Mouse (Mus musculus) layer of hippocampus, adult 18-20 months (tissue): ENCODE results near the gene Paqr5. TPM values are rescaled to one million over a fixed set of nuclear protein-coding genes. Genes with fewer than 3 reads are reported as not detected.

Experiments used
- DNase-seq, 2 experiments: peaks; one replicate each; pipeline ENCODE4 v3.0.0; 2022; ENCODE audit warnings: low spot score in 2 of 2
- total RNA-seq, 2 experiments: library from RNA; stranded (reverse); gene quantifications; 2 replicates each; pipeline ENCODE4 v1.2.3; 2021

Paqr5 gene
- total RNA-seq, 2 experiments from 2014 or later = 3.3 to 4.1 TPM

DNA sequence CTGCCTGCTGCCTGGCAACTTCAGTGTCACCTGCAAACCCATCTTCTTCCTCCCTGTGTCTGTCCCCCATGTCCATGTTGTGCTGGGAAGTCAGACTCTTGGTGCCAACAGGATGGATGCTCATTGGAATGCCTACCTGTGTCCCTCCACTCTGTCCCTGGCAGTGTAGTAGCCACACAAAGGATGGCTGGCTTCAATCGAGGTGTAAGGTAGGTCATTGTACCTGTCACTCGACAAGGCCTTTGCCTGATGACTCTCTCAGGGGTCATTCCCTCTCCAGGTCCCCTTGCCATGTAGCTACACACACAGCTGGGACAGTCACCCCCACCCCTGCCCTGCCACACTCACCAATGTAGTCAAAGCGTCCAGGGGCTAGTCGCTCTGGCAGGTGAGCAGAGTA lies 65.5 kb downstream of the Paqr5 start:
- DNase-seq = no peak

DNA sequence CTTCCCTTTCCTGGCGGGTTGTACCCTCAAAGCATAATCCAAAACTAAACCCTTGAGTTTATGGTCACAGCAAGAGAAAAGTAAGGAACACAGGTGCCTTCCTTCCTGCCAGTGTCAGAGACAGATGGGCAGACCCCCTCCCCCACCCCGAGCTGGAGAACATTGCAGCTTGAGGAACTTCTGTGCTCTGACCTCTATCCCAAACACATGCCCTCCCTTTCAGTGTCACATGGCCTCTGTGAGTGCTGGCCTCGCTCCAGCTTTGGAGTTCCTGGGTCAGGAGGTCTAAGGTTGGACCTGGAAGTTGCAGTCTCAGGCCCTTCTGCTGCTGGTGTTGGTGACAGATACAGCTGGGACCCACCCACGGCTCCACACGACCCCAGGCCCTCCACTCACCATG lies 65.9 kb downstream of the Paqr5 start:
- no peak for DNase-seq

DNA sequence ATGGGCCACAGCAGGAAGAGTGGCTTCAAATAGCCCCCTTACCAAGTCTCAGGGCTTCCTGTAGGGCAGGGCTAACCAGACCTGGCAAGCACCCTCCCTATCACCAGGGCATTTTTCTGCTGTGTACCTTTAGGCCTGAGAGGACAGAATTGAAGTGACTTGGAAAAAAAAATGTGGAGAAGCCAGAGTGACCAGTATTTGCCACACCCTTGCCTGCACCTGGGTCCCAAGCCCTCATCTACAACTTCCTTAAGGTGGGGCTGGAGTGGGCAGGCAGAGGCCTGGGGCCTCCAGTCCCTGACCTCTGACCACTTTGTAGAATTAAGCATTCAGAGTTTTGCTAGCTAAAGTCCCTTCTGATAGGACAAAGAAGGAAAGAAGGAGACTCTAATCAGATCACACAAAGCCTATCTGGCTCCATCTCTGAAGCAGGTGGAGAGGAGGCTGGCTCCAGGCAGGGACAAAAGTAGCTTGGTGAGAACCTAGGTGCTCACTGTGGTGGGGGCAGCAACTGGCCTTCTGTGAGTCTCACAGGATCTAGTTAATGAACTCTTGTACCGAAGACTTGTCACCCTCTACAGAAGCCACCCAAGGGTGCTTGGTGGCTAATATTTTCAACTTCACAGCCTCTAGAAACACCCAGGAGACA lies 66.6 kb downstream of the Paqr5 start:
- DNase-seq = no peak

DNA sequence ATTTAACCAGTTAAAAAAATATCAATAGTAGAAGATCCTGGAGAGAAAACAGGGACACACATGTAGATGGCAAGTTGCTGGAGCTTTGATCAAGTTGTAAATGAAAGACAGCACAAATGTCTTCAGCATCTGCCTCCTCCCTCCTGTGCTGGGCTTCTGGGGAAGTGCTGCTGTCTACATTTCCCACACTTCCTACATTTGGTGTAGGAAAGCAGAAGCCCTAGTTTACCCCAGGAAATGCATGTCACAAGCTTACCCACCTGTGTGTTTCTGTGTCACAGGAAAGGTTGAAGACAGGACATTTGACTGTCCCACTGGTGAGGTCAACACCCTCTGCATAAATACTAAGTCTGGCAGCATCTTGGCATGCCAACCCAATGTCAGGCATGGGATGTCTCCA lies 71.9 kb downstream of the Paqr5 start:
- no peak for DNase-seq

DNA sequence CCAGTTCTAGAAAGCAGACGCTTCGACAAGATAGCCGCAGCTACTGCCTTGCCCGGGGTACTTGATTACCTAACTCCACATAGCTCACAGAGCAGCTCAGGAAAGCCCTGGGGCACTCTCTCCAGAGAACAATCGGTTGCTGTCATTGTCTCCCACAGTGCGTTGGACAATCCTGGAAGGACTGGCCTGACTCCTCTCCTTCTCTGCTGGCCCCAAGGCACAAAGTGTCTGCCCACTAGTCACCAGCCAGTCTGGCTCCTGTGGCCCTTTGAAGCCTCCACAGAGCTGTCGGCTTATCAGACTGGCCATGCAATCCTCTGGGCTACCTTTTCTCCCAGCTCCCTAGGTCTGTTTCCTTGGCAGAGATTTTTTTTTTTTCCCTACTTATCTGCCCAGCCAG lies 74.4 kb downstream of the Paqr5 start:
- DNase-seq = no peak

DNA sequence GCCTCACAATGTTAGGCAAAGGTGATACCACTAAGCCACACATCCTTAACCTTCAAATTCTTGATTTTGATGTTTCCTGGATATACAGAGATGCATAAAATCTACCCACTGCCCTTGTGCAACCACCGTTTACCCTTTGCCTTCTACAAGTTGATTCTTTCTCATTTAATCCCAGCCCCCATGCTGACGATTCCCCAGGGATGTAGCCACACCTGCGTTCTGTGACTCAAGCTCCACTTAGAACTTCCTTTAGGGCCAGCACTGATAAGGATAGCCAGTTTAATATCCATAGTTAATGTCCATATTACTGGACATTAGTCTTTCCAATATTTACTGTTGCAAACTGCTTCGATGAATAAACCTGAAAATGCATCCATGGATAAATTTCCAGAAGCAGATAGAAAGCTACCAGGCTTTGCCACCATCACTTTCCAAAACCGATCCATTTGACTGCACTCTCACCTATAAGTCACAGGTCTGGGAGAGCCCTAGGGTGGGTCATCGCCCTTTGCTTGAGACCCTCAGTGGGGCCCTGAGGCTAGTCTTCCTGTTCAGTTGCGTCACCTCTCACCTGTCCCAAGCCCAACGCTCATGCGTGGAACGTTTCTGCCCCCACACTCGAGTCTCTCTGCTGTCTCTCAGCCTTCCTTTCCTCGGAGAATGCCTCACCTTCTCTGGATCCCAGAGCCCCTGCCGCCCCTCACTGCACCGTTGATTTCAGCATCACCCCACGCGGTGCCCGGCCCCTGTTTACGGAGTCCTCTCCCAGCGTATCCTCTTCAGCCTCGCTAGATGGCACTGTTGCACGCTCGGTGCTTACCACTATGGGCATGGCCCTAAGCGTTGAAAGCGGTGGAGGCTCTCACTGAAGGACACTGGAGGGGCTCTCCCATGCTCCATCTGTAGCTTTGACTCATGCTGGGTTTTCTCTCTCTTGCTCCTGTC lies 79.0 kb downstream of the Paqr5 start:
- DNase-seq = peak; percentile 48 to 71

DNA sequence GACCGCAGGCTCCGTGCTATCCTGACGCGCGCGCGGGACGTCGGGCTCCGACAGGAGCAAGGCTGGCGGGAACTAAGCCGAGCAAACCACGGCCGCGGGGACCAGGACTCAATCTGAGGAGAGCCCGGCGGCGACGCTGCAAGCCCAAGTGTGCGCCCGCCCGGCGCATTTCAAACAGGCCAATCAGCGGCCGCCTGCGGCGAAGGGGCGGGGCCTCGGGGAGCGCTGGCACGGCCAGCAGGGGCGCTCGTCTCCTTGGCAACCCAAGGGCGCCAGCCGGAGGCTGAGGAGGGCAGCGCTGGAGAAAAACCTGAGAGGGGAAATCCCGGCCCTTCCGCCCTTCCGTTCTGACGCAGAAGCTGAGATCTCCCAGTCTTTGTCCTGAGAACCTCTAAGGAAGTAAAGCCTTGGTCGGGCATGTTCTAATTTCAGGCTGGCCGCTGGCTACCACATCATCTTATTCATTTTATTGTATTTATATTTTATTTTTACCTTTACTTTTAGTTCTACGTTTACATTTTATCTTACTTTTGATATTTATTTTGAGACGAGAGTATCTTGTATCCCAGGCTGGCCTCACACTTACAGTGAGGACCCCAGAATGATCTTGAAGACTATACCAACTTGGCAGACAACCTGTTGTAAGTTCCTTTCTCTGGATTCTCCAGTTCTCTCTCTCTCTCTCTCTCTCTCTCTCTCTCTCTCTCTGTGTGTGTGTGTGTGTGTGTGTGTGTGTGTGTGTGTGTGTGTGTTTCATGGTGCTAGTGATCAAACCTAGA lies 79.8 kb downstream of the Paqr5 start, which contains the start of gene Kif23:
Gene Kif23, minus strand, starts transcription at position 152 of the 779 bp plus-strand sequence.
- DNase-seq = peak; percentile 87 to 93

DNA sequence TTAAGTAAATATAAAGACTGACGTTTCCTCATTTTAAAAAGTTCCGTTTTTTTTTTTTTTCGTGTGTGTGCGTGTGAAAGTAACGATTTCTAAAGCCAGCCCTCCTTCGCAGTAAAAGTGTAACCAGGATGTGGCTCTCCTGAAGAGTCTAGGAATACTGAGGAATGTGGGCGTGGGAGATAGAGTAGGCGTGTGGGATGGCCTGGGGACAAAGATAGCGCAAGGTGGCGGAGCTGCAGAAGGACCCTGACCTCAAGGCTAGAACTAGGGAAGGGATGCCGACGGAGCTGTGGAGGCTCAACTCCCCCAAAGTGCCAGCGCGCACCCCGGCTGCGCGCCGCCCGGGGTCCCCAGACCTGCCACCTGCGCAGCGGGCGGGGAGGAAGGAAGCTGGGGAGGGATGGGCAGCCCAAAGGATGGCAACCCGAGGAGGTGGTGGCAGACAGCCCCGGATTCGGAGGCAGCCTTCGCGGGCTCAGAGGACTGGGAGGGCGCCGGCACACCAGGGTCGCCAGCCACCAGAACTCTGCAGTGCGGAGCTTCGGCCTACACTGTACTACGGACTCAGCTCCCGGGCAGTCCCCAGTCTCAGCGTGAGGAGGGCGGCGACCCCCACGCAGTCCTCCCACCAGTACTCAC lies 80.6 kb downstream of the Paqr5 start:
- DNase-seq = no peak

DNA sequence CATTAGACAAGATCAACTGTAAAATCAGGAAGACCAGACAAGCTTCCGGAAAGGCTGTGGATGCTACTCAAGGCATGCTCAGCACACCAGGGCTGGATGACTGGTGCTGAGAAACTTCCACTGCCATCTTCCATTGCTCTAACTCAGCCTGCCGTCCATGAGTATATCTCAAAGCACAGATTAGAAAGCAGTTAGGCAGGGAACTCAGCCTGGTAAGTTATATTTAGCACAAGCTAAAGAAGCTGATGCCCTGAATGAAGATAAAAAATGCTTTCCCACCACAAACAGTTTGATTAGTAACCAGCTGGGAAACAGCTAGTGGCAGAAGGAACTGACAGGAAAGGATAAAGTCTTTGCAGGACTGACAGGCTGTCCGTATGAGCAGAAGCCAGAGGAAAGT lies 85.6 kb downstream of the Paqr5 start:
- DNase-seq = no peak

DNA sequence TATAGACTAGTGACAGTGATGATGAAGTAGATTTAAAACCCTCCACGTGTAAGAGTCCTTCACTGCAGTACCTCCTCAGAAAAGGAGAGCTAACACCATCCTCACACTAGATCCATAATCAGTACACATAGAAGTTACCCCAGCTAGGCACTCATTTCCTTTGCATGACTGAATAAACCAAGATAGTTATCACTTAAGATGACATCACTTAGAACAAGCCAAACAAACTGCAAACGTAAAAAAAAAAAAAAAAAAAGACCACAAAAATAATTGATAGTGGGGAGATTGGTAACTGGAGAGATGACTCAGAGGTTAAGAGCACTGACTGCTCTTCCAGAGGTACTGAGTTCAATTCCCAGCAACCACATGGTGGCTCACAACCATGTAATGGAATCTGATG lies 93.3 kb downstream of the Paqr5 start:
- no peak for DNase-seq

DNA sequence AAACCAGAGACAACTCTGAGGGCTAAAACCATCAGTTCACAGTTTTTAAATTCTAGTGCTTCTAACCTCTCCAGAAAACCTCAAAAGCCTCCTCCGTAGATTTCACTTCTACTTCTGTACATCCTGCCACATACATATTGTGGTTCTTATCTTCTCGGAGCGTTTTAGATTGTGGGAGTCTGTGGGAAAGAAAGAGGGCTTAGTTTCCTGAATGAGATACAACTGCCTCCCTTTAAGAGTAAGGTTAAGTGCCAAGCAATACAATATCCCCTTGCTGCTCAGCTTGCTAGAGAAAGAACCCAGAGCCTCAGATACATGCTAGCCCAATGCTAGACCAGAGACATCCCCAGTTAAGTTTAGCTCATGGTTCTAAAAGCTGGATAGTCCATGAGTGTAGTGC lies 94.6 kb downstream of the Paqr5 start:
- DNase-seq = no peak

DNA sequence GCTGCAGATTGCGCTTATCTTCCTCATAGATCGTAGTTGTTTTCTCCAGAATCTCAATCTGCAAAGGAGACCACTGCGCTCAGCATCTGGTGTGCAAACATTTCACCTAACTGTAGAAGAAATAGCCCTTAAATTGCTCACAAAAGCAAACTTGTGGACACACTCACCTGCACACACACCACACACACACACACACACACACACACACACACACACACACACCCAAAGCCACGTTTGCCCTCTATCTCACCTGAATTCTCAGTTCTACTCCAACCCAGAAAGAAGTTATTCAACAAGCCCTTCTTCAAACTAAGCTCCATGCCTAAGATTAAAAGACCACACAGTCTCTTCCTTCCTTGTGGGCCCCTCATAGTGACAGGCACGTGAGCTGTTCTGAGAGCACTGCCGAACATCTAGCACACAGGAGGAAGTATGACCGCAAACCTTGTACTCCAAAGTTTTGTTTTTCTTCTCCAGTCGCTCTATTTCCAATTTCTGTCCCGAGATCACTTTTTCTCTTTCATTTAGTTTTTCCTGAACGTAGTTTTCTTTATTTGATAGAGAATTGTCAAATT lies 101.5 kb downstream of the Paqr5 start:
- no peak for DNase-seq

DNA sequence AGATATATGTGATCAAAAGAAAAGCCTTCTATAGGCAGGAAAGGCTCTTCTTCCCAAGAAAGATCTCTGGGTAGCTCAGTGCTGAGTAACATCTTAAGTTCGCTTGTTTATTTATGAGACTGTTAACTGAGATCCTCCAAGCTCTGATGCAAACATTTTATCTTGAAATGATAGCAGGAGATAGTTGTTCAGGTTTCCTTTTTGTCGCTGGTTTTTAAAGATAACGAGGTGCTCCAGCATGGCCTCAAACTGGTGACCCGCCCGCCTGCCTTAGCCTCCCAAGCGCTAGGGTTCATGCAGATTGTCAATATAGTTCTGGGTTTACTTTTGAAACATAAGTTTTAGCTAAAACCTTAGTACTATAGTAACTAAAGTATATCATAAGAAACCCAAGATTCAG lies 106.3 kb downstream of the Paqr5 start:
- DNase-seq = no peak

DNA sequence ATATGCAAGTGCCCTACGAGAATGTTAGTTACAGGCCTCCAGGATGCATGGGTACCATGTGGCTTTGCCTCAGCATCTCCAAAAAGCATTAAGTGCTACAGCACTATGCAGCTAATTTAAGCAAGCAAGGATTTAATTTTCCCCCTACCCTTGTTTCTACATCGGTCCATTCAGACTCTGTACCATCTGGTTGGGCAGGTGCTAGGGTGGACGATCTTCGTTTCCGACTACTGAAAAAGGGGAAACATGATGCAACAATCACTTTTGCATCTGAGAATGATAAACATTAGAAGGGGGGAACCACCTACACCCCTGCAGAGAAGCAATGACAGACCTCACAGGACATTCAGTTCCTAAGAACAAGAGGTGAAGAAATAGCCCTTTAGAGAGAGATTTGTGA lies 107.2 kb downstream of the Paqr5 start:
- no peak for DNase-seq

DNA sequence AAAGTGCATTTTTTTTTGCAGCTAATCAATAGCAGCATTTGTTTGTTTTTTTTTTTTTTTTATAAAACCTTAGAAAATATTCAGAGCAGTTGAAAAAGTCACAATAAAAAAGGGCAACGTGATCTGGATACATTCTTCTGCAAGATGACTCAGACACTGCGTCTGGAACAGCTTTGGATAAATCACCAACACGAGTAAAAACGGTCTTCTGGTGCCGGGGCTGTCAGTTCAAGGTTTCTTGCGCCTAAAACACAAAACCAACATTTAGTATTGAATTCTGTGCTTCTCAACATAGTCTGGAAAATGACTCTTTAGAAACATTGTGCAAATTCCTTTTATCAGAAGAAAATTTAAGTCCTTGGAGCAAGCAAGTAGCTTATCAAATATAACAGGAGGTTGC lies 109.2 kb downstream of the Paqr5 start:
- DNase-seq = no peak

DNA sequence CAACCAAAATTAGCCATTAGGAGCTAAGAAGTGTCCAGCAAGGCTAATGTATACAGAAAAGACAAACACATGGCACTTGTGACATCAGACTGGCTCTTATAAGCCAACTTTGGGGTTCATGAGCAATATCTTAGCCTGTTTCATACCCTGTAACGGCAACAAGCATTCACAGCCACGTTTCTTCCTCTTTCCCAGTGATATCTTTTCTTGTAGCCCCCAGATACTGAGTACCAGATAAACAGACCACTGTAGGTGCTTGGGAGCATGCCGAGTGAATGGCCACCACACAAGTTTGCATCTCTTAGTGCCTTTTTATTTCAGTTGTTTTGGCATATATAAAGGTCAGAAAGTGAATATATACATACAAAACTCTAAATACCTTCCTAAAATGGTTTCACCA lies 109.7 kb downstream of the Paqr5 start:
- no peak for DNase-seq

DNA sequence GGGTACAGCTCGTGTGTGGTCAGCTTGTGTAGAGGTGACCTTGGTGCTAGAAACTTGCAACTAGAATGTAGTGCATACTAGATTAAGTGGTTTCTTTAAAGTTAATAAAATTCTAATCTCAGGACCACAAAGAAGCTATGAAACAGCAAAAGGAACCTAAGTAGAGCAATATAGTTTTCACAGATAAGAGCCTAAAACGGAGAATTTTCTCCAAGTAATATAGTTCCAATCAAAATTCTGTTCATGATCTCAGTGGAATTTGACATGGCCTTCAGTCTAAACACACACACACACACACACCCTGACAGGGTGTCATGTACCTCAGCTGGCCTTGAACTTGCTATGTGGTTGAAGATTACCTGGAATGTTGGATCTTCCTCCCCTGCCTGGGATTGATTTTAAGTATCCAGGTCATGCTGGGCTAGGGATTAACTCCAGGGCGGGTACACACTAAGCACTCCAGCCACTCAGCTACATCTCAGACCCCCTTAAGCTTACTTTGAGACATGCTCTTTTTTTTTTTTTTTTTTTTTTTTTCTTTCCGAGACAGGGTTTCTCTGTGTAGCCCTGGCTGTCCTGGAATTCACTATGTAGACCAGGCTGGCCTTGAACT lies 111.2 kb downstream of the Paqr5 start:
- DNase-seq = no peak

DNA sequence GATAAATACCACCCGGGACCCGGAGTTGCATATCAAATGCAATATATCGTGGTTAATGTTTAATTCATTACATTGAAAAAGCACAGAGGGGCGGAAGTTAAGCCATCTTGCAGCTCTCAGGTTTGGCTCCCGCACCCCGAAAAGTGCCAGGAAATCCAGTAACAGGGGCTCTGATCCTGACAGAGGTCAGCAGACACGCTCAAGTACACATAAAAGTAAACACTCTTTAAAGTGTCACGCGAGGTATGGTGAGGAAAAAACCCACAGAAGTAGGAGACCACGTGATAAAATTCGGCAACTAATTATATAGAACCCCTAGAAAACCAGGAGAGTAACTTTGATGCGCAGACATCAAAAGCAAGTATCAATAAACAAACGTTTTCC lies 111.7 kb downstream of the Paqr5 start:
- no peak for DNase-seq

DNA sequence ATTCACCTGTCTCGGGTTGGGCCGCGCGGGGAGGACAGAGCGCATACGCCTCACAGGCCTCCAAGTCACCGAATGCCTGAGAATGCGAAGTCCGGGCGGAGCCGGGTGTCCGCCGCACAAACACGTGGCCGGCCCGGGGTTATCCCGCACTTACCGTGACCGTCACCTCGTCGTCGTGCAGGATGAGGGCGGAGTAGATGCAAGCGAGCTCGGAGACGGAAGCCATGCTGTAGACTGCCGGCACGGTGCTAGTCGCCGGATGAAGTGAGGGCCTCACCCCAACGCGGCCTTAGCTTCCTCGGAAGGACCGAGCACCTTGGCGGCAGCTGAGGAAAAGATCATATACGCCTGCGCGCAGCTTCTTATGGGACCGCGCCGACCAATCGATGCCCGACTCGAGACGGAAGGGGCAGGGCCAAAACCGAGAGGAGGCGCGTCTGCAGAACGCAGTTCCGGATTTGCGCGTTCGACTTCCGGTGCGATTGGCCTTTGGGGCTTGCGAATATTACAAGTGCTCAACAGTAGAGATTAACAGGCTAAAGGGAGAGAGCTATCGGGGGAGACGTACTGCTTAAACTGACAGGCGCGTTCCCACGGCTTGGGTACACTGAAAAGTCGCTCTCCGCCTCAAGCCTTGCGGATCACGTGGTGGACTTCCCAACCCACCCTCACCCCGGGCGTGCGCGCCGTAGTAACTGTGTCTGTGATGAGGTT lies 112.3 kb downstream of the Paqr5 start, which contains the start of gene Rplp1:
Gene Rplp1, minus strand, starts transcription at position 340 of the 714 bp plus-strand sequence.
- peak; percentile 96 to 98 for DNase-seq
